Mouse (Mus musculus): ENCODE measurements around the gene Gm10100. TPM values are rescaled to one million over a fixed set of nuclear protein-coding genes. Genes with fewer than 3 reads are reported as not detected.
"Not testable (repeated sequence)": the region's sequence is repeated elsewhere in the genome, so short reads cannot be mapped to it uniquely, and the experiment has no call there.

Gene Gm10100
- total RNA-seq, 1 experiment: not detected

DNA sequence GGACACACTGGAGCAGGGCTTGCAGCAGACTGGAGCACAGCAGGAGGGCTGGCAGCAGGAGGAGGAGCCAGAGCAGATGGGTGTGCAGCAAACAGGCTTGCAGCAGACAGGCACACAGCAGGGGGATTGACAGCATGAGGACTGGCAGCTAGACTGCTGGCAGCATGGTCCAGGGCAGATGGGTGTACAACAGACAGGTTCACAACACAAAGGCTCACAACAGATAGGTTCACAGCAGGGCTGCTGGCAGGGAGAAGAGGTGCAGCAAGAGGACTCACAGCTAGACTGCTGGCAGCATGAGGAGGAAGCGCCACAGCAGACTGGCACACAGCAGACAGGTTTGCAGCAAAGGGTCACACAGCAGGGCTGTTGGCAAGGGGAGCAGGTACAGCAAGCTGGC lies 24.4 kb downstream of the Gm10100 start:
- H3K4me3 ChIP-seq (ENCODE audit: insufficient read depth in 1 of 2, low read depth in 1 of 2, low read length in 2 of 2, poor library complexity in 1 of 2, severe bottlenecking in 1 of 2); H3K27ac ChIP-seq (ENCODE audit: insufficient read depth, low read depth, low read length, poor library complexity, severe bottlenecking); H3K9me3 ChIP-seq (ENCODE audit: control insufficient read depth, insufficient read depth, low read depth, low read length); H3K9ac ChIP-seq (ENCODE audit: insufficient read depth, low read depth, low read length, poor library complexity, severe bottlenecking); H3K4me1 ChIP-seq (ENCODE audit: control insufficient read depth in 2 of 2, insufficient read depth in 2 of 2, low read length in 2 of 2, poor library complexity in 1 of 2); DNase-seq (ENCODE audit: low read depth, low spot score); H3K36me3 ChIP-seq (ENCODE audit: control insufficient read depth, insufficient read depth, low read length, poor library complexity, severe bottlenecking); in situ Hi-C loops (cut with MboI; ENCODE audit: low sequenced_read_pairs in 2 of 2, unreplicated experiment in 2 of 2): not testable (repeated sequence)

DNA sequence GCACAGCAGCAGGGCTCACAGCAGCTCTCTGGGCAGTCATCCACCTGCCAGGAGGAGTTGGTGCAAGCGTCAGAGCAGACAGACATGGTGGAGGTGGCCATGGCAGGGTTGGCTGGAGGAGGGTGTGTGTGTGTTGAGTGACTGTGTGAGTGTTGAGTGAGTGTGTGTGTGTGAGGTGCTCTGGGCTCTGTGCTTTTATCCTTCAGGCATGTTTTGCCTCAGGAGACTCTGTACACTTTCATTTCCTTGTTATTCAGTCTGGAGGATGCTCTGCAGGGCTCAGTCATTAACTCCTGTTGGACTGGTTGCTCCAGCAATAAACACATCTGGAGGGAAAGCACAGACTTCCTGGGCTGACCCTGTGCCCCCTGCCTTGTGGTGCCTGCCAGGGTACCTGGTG lies 25.0 kb downstream of the Gm10100 start, which contains the start of gene Gm9736:
Gene Gm9736, minus strand, starts transcription at position 101 of the 400 bp plus-strand sequence.
- H3K4me1 ChIP-seq (ENCODE audit: control insufficient read depth in 2 of 2, insufficient read depth in 2 of 2, low read length in 2 of 2, poor library complexity in 1 of 2); H3K9ac ChIP-seq (ENCODE audit: insufficient read depth, low read depth, low read length, poor library complexity, severe bottlenecking); in situ Hi-C loops (cut with MboI; ENCODE audit: low sequenced_read_pairs in 2 of 2, unreplicated experiment in 2 of 2); DNase-seq (ENCODE audit: low read depth, low spot score); H3K4me3 ChIP-seq (ENCODE audit: insufficient read depth in 1 of 2, low read depth in 1 of 2, low read length in 2 of 2, poor library complexity in 1 of 2, severe bottlenecking in 1 of 2); H3K9me3 ChIP-seq (ENCODE audit: control insufficient read depth, insufficient read depth, low read depth, low read length); H3K36me3 ChIP-seq (ENCODE audit: control insufficient read depth, insufficient read depth, low read length, poor library complexity, severe bottlenecking); H3K27ac ChIP-seq (ENCODE audit: insufficient read depth, low read depth, low read length, poor library complexity, severe bottlenecking): not testable (repeated sequence)

DNA sequence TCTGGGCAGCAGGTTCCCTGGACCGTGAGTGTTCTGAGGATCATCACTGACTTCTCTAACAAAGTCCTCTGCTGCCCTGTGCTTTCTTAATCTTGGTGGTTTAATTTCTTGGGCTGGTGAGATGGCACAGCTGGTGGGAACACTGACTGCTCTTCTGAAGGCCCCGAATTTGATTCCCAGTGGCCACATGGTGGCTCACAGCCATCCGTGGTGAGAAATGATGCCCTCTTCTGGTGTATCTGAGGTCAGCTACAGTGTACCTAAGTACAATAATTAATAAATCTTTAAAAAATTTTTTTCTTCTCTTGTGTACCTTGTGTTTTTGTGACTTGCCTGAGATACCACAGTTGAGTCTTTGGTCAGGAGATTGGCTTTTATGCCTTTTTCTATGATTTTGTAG lies 26.0 kb downstream of the Gm10100 start:
- H3K4me3 ChIP-seq (ENCODE audit: insufficient read depth in 1 of 2, low read depth in 1 of 2, low read length in 2 of 2, poor library complexity in 1 of 2, severe bottlenecking in 1 of 2); DNase-seq (ENCODE audit: low read depth, low spot score); H3K4me1 ChIP-seq (ENCODE audit: control insufficient read depth in 2 of 2, insufficient read depth in 2 of 2, low read length in 2 of 2, poor library complexity in 1 of 2); H3K27ac ChIP-seq (ENCODE audit: insufficient read depth, low read depth, low read length, poor library complexity, severe bottlenecking); H3K36me3 ChIP-seq (ENCODE audit: control insufficient read depth, insufficient read depth, low read length, poor library complexity, severe bottlenecking); H3K9me3 ChIP-seq (ENCODE audit: control insufficient read depth, insufficient read depth, low read depth, low read length); H3K9ac ChIP-seq (ENCODE audit: insufficient read depth, low read depth, low read length, poor library complexity, severe bottlenecking); in situ Hi-C loops (cut with MboI; ENCODE audit: low sequenced_read_pairs in 2 of 2, unreplicated experiment in 2 of 2): not testable (repeated sequence)

DNA sequence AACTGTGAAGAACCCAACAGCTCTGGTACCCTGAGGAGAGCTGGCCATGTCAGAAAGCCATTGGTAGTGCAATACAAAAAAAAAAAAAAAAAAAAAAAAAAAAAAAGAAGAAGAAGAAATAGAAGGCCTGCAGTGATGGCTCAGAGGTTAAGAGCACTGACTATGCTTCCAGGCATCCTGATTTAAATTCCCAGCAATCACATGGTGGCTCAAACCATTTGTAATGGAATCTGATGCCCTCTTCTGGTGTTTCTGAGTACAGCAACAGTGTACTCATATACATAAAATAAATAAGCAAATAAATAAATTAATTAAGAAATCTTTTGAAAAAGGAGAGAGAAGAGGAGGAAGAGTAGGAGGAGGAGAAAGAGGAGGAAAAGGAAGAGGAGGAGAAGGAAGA lies 27.2 kb downstream of the Gm10100 start:
- DNase-seq (ENCODE audit: low read depth, low spot score): no peak
- Histone ChIP-seq H3K4me3 (ENCODE audit: insufficient read depth in 1 of 2, low read depth in 1 of 2, low read length in 2 of 2, poor library complexity in 1 of 2, severe bottlenecking in 1 of 2) (no peak overlapping the region), H3K27ac (ENCODE audit: insufficient read depth, low read depth, low read length, poor library complexity, severe bottlenecking) (no peak overlapping the region), H3K9me3 (ENCODE audit: control insufficient read depth, insufficient read depth, low read depth, low read length) (no peaks in the 10 kb centered on the region), H3K9ac (ENCODE audit: insufficient read depth, low read depth, low read length, poor library complexity, severe bottlenecking) (no peak overlapping the region), H3K4me1 (ENCODE audit: control insufficient read depth in 2 of 2, insufficient read depth in 2 of 2, low read length in 2 of 2, poor library complexity in 1 of 2) (no peaks in the 10 kb centered on the region), H3K36me3 (ENCODE audit: control insufficient read depth, insufficient read depth, low read length, poor library complexity, severe bottlenecking) (no peaks in the 10 kb centered on the region)
- in situ Hi-C loops (cut with MboI; ENCODE audit: low sequenced_read_pairs in 2 of 2, unreplicated experiment in 2 of 2): no loop called here
- TF ChIP-seq MAFK (IDR thresholded peaks at IDR 0.05; ENCODE audit: insufficient read depth, low read depth, low read length) (no peak), ZNF384 (IDR thresholded peaks at IDR 0.05; ENCODE audit: low read depth, low read length) (peak; percentile 57; the same call in 1 of the 2 replicates)

GRCm38 (mm10) chr10:77759582-77759981 lies 33.3 kb downstream of the Gm10100 start, which contains the start of gene Gm3233:
Gm3233 (minus strand) TSS chr10:77759682.
- in situ Hi-C loops (cut with MboI; ENCODE audit: low sequenced_read_pairs in 2 of 2, unreplicated experiment in 2 of 2); H3K9ac ChIP-seq (ENCODE audit: insufficient read depth, low read depth, low read length, poor library complexity, severe bottlenecking): not testable (repeated sequence)

DNA sequence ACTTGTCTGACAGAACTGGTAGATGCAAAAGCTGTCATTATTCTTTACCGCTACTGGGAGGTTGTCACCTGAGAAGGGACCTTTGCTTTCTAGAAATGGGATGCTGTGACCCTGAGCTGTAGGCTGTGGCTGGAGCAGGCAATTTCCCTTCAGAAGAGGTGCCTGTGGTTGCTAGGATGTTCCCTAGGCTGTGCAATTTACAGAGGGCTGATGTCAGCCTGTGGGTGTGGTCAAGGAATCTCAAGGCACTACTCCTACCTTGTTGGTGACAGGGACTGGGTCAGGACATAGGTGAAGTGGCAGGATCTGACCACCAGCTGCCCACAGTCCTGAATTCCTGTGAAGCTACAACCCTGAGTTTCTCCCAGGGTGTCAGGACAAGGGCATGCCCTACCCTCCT lies 43.4 kb downstream of the Gm10100 start:
- H3K4me3 ChIP-seq (ENCODE audit: insufficient read depth in 1 of 2, low read depth in 1 of 2, low read length in 2 of 2, poor library complexity in 1 of 2, severe bottlenecking in 1 of 2): no peak overlapping the region
- H3K9me3 ChIP-seq (ENCODE audit: control insufficient read depth, insufficient read depth, low read depth, low read length): no peaks in the 10 kb centered on the region
- H3K36me3 ChIP-seq (ENCODE audit: control insufficient read depth, insufficient read depth, low read length, poor library complexity, severe bottlenecking): no peaks in the 10 kb centered on the region
- H3K9ac ChIP-seq (ENCODE audit: insufficient read depth, low read depth, low read length, poor library complexity, severe bottlenecking): no peak overlapping the region
- no peak overlapping the region for H3K27ac ChIP-seq (ENCODE audit: insufficient read depth, low read depth, low read length, poor library complexity, severe bottlenecking)
- in situ Hi-C loops (cut with MboI; ENCODE audit: low sequenced_read_pairs in 2 of 2, unreplicated experiment in 2 of 2): no loop called here
- no peaks in the 10 kb centered on the region for H3K4me1 ChIP-seq (ENCODE audit: control insufficient read depth in 2 of 2, insufficient read depth in 2 of 2, low read length in 2 of 2, poor library complexity in 1 of 2)
- no peak for DNase-seq (ENCODE audit: low read depth, low spot score)
- TF ChIP-seq ZNF384 (IDR thresholded peaks at IDR 0.05; ENCODE audit: low read depth, low read length) (no peak), MAFK (IDR thresholded peaks at IDR 0.05; ENCODE audit: insufficient read depth, low read depth, low read length) (no peak), ZC3H11A (IDR thresholded peaks at IDR 0.05; ENCODE audit: borderline replicate concordance, low read depth, low read length) (no peak), CHD2 (IDR thresholded peaks at IDR 0.05; ENCODE audit: low read depth, low read length) (no peak), HCFC1 (IDR thresholded peaks at IDR 0.05; ENCODE audit: borderline replicate concordance, insufficient read depth, low read length) (no peak)

More at GRCm38 (mm10) chr10:77759582-77759981, 33.3 kb downstream of the Gm10100 start, which contains the start of gene Gm3233:
- not testable (repeated sequence) for H3K4me1 ChIP-seq (ENCODE audit: control insufficient read depth in 2 of 2, insufficient read depth in 2 of 2, low read length in 2 of 2, poor library complexity in 1 of 2); DNase-seq (ENCODE audit: low read depth, low spot score); H3K36me3 ChIP-seq (ENCODE audit: control insufficient read depth, insufficient read depth, low read length, poor library complexity, severe bottlenecking); H3K9me3 ChIP-seq (ENCODE audit: control insufficient read depth, insufficient read depth, low read depth, low read length); H3K4me3 ChIP-seq (ENCODE audit: insufficient read depth in 1 of 2, low read depth in 1 of 2, low read length in 2 of 2, poor library complexity in 1 of 2, severe bottlenecking in 1 of 2); H3K27ac ChIP-seq (ENCODE audit: insufficient read depth, low read depth, low read length, poor library complexity, severe bottlenecking)

DNA sequence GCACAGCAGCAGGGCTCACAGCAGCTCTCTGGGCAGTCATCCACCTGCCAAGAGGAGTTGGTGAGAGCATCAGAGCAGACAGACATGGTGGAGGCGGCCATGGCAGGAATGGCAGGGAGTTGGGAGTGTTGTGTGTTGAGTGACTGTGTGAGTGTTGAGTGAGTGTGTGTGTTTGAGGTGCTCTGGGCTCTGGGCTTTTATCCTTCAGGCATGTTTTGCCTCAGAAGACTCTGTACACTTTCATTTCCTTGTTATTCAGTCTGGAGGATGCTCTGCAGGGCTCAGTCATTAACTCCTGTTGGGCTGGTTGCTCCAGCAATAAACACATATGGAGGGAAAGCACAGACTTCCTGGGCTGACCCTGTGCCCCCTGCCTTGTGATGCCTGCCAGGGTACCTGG lies 44.9 kb downstream of the Gm10100 start, which contains the start of gene Gm3238:
Gene Gm3238, minus strand, starts transcription at position 101 of the 400 bp plus-strand sequence.
- H3K4me3 ChIP-seq (ENCODE audit: insufficient read depth in 1 of 2, low read depth in 1 of 2, low read length in 2 of 2, poor library complexity in 1 of 2, severe bottlenecking in 1 of 2); in situ Hi-C loops (cut with MboI; ENCODE audit: low sequenced_read_pairs in 2 of 2, unreplicated experiment in 2 of 2); H3K27ac ChIP-seq (ENCODE audit: insufficient read depth, low read depth, low read length, poor library complexity, severe bottlenecking); H3K36me3 ChIP-seq (ENCODE audit: control insufficient read depth, insufficient read depth, low read length, poor library complexity, severe bottlenecking); H3K4me1 ChIP-seq (ENCODE audit: control insufficient read depth in 2 of 2, insufficient read depth in 2 of 2, low read length in 2 of 2, poor library complexity in 1 of 2); H3K9me3 ChIP-seq (ENCODE audit: control insufficient read depth, insufficient read depth, low read depth, low read length); H3K9ac ChIP-seq (ENCODE audit: insufficient read depth, low read depth, low read length, poor library complexity, severe bottlenecking); DNase-seq (ENCODE audit: low read depth, low spot score): not testable (repeated sequence)

DNA sequence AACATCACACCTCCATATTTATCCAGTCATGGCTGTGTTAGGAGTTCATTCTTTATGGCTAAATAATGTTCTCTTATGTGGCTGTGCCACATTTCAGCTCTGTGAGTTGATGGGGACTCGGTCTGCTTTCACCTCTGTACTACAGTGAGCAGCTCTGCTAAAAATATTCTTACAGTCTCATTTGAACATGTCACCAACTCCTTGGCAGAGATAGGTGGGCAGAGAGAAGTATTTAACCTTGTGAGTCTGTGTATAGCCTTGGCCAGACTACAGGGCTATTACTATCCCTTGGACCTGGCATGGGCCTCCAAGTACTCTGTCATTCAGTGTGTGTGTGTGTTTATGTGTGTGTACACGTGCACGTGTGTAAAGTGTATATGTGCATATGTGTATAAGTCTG lies 45.9 kb downstream of the Gm10100 start:
- H3K27ac ChIP-seq (ENCODE audit: insufficient read depth, low read depth, low read length, poor library complexity, severe bottlenecking); H3K9me3 ChIP-seq (ENCODE audit: control insufficient read depth, insufficient read depth, low read depth, low read length); DNase-seq (ENCODE audit: low read depth, low spot score); in situ Hi-C loops (cut with MboI; ENCODE audit: low sequenced_read_pairs in 2 of 2, unreplicated experiment in 2 of 2); H3K9ac ChIP-seq (ENCODE audit: insufficient read depth, low read depth, low read length, poor library complexity, severe bottlenecking); H3K4me1 ChIP-seq (ENCODE audit: control insufficient read depth in 2 of 2, insufficient read depth in 2 of 2, low read length in 2 of 2, poor library complexity in 1 of 2); H3K4me3 ChIP-seq (ENCODE audit: insufficient read depth in 1 of 2, low read depth in 1 of 2, low read length in 2 of 2, poor library complexity in 1 of 2, severe bottlenecking in 1 of 2); H3K36me3 ChIP-seq (ENCODE audit: control insufficient read depth, insufficient read depth, low read length, poor library complexity, severe bottlenecking): not testable (repeated sequence)
